Mouse (Mus musculus): ENCODE results near the gene Mok. TPM values are rescaled to one million over a fixed set of nuclear protein-coding genes. Genes with fewer than 3 reads are reported as not detected.

Mok gene
- polyA plus RNA-seq, 1 experiment from 2014 or later, result 2.1 TPM

GRCm38 (mm10) chr12:110797202-110797601, 43.5 kb downstream of the Mok start:
- peaks cover 2% of the 10 kb centered on the region; the same call in 1 of the 2 replicates for H3K36me3 ChIP-seq (ENCODE audit: control insufficient read depth, insufficient read depth, low read length)
- 84% methylated on average over 6 of the region's 6 CpGs for WGBS
- H3K9me3 ChIP-seq (ENCODE audit: control insufficient read depth, low read length), result no peaks in the 10 kb centered on the region
- H3K4me2 ChIP-seq, result no peak overlapping the region
- DNase-seq (ENCODE audit: low spot score) (no peak), ATAC-seq (replicated peaks; ENCODE audit: low FRiP score) (no peak)
- H3K4me1 ChIP-seq (replicated peaks; ENCODE audit: control insufficient read depth, insufficient read depth, low read length), result peaks cover 3% of the 10 kb centered on the region
- H3K27ac ChIP-seq (ENCODE audit: low read depth, low read length), result no peak overlapping the region
- no peak overlapping the region for H3K4me3 ChIP-seq (ENCODE audit: low read depth, low read length)
- H3K27me3 ChIP-seq (replicated peaks; ENCODE audit: control insufficient read depth, insufficient read depth, low read length), result no peaks in the 10 kb centered on the region
- no peak overlapping the region for H3K9ac ChIP-seq (ENCODE audit: low read depth, low read length)

- Histone ChIP-seq H3K36me3 (ENCODE audit: control insufficient read depth, insufficient read depth, low read length) (peaks cover 2% of the 10 kb centered on the region; the same call in 1 of the 2 replicates), H3K27ac (ENCODE audit: low read depth, low read length) (no peak overlapping the region), H3K27me3 (replicated peaks; ENCODE audit: control insufficient read depth, insufficient read depth, low read length) (no peaks in the 10 kb centered on the region), H3K9ac (ENCODE audit: low read depth, low read length) (no peak overlapping the region), H3K4me1 (replicated peaks; ENCODE audit: control insufficient read depth, insufficient read depth, low read length) (no peaks in the 10 kb centered on the region), H3K9me3 (ENCODE audit: control insufficient read depth, low read length) (no peaks in the 10 kb centered on the region), H3K4me3 (ENCODE audit: low read depth, low read length) (no peak overlapping the region), H3K4me2 (no peak overlapping the region)
- DNase-seq (ENCODE audit: low spot score), result no peak
- 70% methylated on average over 6 of the region's 6 CpGs for WGBS
- no peak for ATAC-seq (replicated peaks; ENCODE audit: low FRiP score)
These were observed 44.0 kb downstream of the Mok start for GRCm38 (mm10) chr12:110796748-110797147.

GRCm38 (mm10) chr12:110795035-110795434, 45.7 kb downstream of the Mok start:
- Histone ChIP-seq H3K4me3 (ENCODE audit: low read depth, low read length) (no peak overlapping the region), H3K9ac (ENCODE audit: low read depth, low read length) (no peak overlapping the region), H3K9me3 (ENCODE audit: control insufficient read depth, low read length) (no peaks in the 10 kb centered on the region), H3K4me1 (replicated peaks; ENCODE audit: control insufficient read depth, insufficient read depth, low read length) (no peaks in the 10 kb centered on the region), H3K36me3 (ENCODE audit: control insufficient read depth, insufficient read depth, low read length) (peaks cover 2% of the 10 kb centered on the region; the same call in 1 of the 2 replicates), H3K4me2 (no peak overlapping the region), H3K27ac (ENCODE audit: low read depth, low read length) (no peak overlapping the region), H3K27me3 (replicated peaks; ENCODE audit: control insufficient read depth, insufficient read depth, low read length) (no peaks in the 10 kb centered on the region)
- no peak for ATAC-seq (replicated peaks; ENCODE audit: low FRiP score)
- WGBS, result 92% methylated on average over 6 of the region's 6 CpGs
- DNase-seq (ENCODE audit: low spot score), result no peak

- no peak for DNase-seq (ENCODE audit: low spot score)
- ATAC-seq (replicated peaks; ENCODE audit: low FRiP score), result no peak
- H3K4me2 ChIP-seq, result no peak overlapping the region
- H3K36me3 ChIP-seq (ENCODE audit: control insufficient read depth, insufficient read depth, low read length), result peaks cover 2% of the 10 kb centered on the region; the same call in 1 of the 2 replicates
- no peak overlapping the region for H3K27ac ChIP-seq (ENCODE audit: low read depth, low read length)
- H3K27me3 ChIP-seq (replicated peaks; ENCODE audit: control insufficient read depth, insufficient read depth, low read length), result no peaks in the 10 kb centered on the region
- H3K9me3 ChIP-seq (ENCODE audit: control insufficient read depth, low read length), result no peaks in the 10 kb centered on the region
- 89% methylated on average over 8 of the region's 8 CpGs for WGBS
- H3K4me3 ChIP-seq (ENCODE audit: low read depth, low read length), result no peak overlapping the region
- no peaks in the 10 kb centered on the region; the same call in 1 of the 2 replicates for H3K4me1 ChIP-seq (replicated peaks; ENCODE audit: control insufficient read depth, insufficient read depth, low read length)
- H3K9ac ChIP-seq (ENCODE audit: low read depth, low read length), result no peak overlapping the region
These were observed 49.7 kb downstream of the Mok start for GRCm38 (mm10) chr12:110791026-110791425.

- Histone ChIP-seq H3K4me2 (no peak overlapping the region), H3K4me3 (ENCODE audit: low read depth, low read length) (no peak overlapping the region), H3K36me3 (ENCODE audit: control insufficient read depth, insufficient read depth, low read length) (peaks cover 2% of the 10 kb centered on the region; the same call in 1 of the 2 replicates), H3K9ac (ENCODE audit: low read depth, low read length) (no peak overlapping the region), H3K27me3 (replicated peaks; ENCODE audit: control insufficient read depth, insufficient read depth, low read length) (no peaks in the 10 kb centered on the region), H3K4me1 (replicated peaks; ENCODE audit: control insufficient read depth, insufficient read depth, low read length) (no peaks in the 10 kb centered on the region; the same call in 1 of the 2 replicates), H3K27ac (ENCODE audit: low read depth, low read length) (no peak overlapping the region), H3K9me3 (ENCODE audit: control insufficient read depth, low read length) (no peaks in the 10 kb centered on the region)
- no peak for DNase-seq (ENCODE audit: low spot score)
- ATAC-seq (replicated peaks; ENCODE audit: low FRiP score), result no peak
- whole genome bisulfite sequencing, result 86% methylated on average over 4 of the region's 4 CpGs
These were observed 50.2 kb downstream of the Mok start for GRCm38 (mm10) chr12:110790580-110790979.

GRCm38 (mm10) chr12:110786243-110786642, 54.5 kb downstream of the Mok start:
- WGBS, result 79% methylated on average over 4 of the region's 4 CpGs
- no peak overlapping the region for H3K27ac ChIP-seq (ENCODE audit: low read depth, low read length)
- H3K4me3 ChIP-seq (ENCODE audit: low read depth, low read length), result no peak overlapping the region
- H3K4me2 ChIP-seq, result no peak overlapping the region
- ATAC-seq (replicated peaks; ENCODE audit: low FRiP score), result no peak
- no peaks in the 10 kb centered on the region for H3K27me3 ChIP-seq (replicated peaks; ENCODE audit: control insufficient read depth, insufficient read depth, low read length)
- H3K9me3 ChIP-seq (ENCODE audit: control insufficient read depth, low read length), result no peaks in the 10 kb centered on the region
- DNase-seq (ENCODE audit: low spot score), result no peak
- peaks cover 10% of the 10 kb centered on the region for H3K4me1 ChIP-seq (replicated peaks; ENCODE audit: control insufficient read depth, insufficient read depth, low read length)
- H3K9ac ChIP-seq (ENCODE audit: low read depth, low read length), result no peak overlapping the region
- H3K36me3 ChIP-seq (ENCODE audit: control insufficient read depth, insufficient read depth, low read length), result no peaks in the 10 kb centered on the region; the same call in 1 of the 2 replicates

GRCm38 (mm10) chr12:110784211-110784610, 56.5 kb downstream of the Mok start:
- Histone ChIP-seq H3K9me3 (ENCODE audit: control insufficient read depth, low read length) (no peaks in the 10 kb centered on the region), H3K4me2 (no peak overlapping the region), H3K36me3 (ENCODE audit: control insufficient read depth, insufficient read depth, low read length) (no peaks in the 10 kb centered on the region; the same call in 1 of the 2 replicates), H3K27me3 (replicated peaks; ENCODE audit: control insufficient read depth, insufficient read depth, low read length) (no peaks in the 10 kb centered on the region), H3K27ac (ENCODE audit: low read depth, low read length) (no peak overlapping the region), H3K9ac (ENCODE audit: low read depth, low read length) (no peak overlapping the region), H3K4me1 (replicated peaks; ENCODE audit: control insufficient read depth, insufficient read depth, low read length) (peaks cover 10% of the 10 kb centered on the region), H3K4me3 (ENCODE audit: low read depth, low read length) (no peak overlapping the region)
- 81% methylated on average over 2 of the region's 2 CpGs for WGBS
- ATAC-seq (replicated peaks; ENCODE audit: low FRiP score) (no peak), DNase-seq (ENCODE audit: low spot score) (no peak)

GRCm38 (mm10) chr12:110782278-110782677, 58.5 kb downstream of the Mok start:
- ATAC-seq (replicated peaks; ENCODE audit: low FRiP score) (peak; percentile 61; the same call in 1 of the 2 replicates), DNase-seq (ENCODE audit: low spot score) (no peak)
- Histone ChIP-seq H3K36me3 (ENCODE audit: control insufficient read depth, insufficient read depth, low read length) (no peaks in the 10 kb centered on the region; the same call in 1 of the 2 replicates), H3K27ac (ENCODE audit: low read depth, low read length) (no peak overlapping the region; the same call in 1 of the 2 replicates), H3K4me2 (peak overlapping the region; percentile 29; the same call in 1 of the 2 replicates), H3K27me3 (replicated peaks; ENCODE audit: control insufficient read depth, insufficient read depth, low read length) (no peaks in the 10 kb centered on the region), H3K9me3 (ENCODE audit: control insufficient read depth, low read length) (no peaks in the 10 kb centered on the region), H3K9ac (ENCODE audit: low read depth, low read length) (no peak overlapping the region), H3K4me1 (replicated peaks; ENCODE audit: control insufficient read depth, insufficient read depth, low read length) (peaks cover 17% of the 10 kb centered on the region), H3K4me3 (ENCODE audit: low read depth, low read length) (no peak overlapping the region)
- 53% methylated on average over 1 of the region's 1 CpGs for WGBS

- Histone ChIP-seq H3K9ac (ENCODE audit: low read depth, low read length) (no peak overlapping the region), H3K36me3 (ENCODE audit: control insufficient read depth, insufficient read depth, low read length) (no peaks in the 10 kb centered on the region; the same call in 1 of the 2 replicates), H3K27me3 (replicated peaks; ENCODE audit: control insufficient read depth, insufficient read depth, low read length) (no peaks in the 10 kb centered on the region), H3K9me3 (ENCODE audit: control insufficient read depth, low read length) (no peaks in the 10 kb centered on the region), H3K4me3 (ENCODE audit: low read depth, low read length) (no peak overlapping the region), H3K4me2 (no peak overlapping the region), H3K4me1 (replicated peaks; ENCODE audit: control insufficient read depth, insufficient read depth, low read length) (peaks cover 18% of the 10 kb centered on the region), H3K27ac (ENCODE audit: low read depth, low read length) (no peak overlapping the region)
- 84% methylated on average over 8 of the region's 8 CpGs for WGBS
- no peak for DNase-seq (ENCODE audit: low spot score)
- no peak for ATAC-seq (replicated peaks; ENCODE audit: low FRiP score)
These were observed 59.6 kb downstream of the Mok start for GRCm38 (mm10) chr12:110781181-110781580.
